Mouse (Mus musculus): ENCODE data around the gene Kcnh4. TPM values are rescaled to one million over a fixed set of nuclear protein-coding genes. Genes with fewer than 3 reads are reported as not detected.

Kcnh4 gene
- total RNA-seq, 2 experiments from 2014 or later = not detected

- no peak for ATAC-seq (replicated peaks; ENCODE audit: low FRiP score, poor library complexity, severe bottlenecking)
Observed at GRCm38 (mm10) chr11:100769980-100770379, 10.2 kb upstream of the Kcnh4 start.

- ATAC-seq (replicated peaks; ENCODE audit: low FRiP score, poor library complexity, severe bottlenecking) = no peak
Observed at GRCm38 (mm10) chr11:100767871-100768270, 8.1 kb upstream of the Kcnh4 start.

GRCm38 (mm10) chr11:100766726-100767125 lies 7.0 kb upstream of the Kcnh4 start:
- ATAC-seq (replicated peaks; ENCODE audit: low FRiP score, poor library complexity, severe bottlenecking) = no peak

- ATAC-seq (replicated peaks; ENCODE audit: low FRiP score, poor library complexity, severe bottlenecking) = no peak
Observed at GRCm38 (mm10) chr11:100762831-100763230, 3.1 kb upstream of the Kcnh4 start, which contains the start of gene Hcrt. Hcrt (minus strand) TSS chr11:100762931.

- ATAC-seq (replicated peaks; ENCODE audit: low FRiP score, poor library complexity, severe bottlenecking) = peak; percentile 78
Observed at GRCm38 (mm10) chr11:100761547-100762045, 1.9 kb upstream of the Kcnh4 start.

GRCm38 (mm10) chr11:100758707-100759610 lies 783 bp downstream of the Kcnh4 start:
- no peak for ATAC-seq (replicated peaks; ENCODE audit: low FRiP score, poor library complexity, severe bottlenecking)

- ATAC-seq (replicated peaks; ENCODE audit: low FRiP score, poor library complexity, severe bottlenecking) = no peak
Observed at GRCm38 (mm10) chr11:100757566-100757965, 2.2 kb downstream of the Kcnh4 start.

GRCm38 (mm10) chr11:100756476-100756875 lies 3.3 kb downstream of the Kcnh4 start:
- no peak for ATAC-seq (replicated peaks; ENCODE audit: low FRiP score, poor library complexity, severe bottlenecking)

- no peak for ATAC-seq (replicated peaks; ENCODE audit: low FRiP score, poor library complexity, severe bottlenecking)
Observed at GRCm38 (mm10) chr11:100754693-100755057, 5.1 kb downstream of the Kcnh4 start.

GRCm38 (mm10) chr11:100754021-100754692 lies 5.6 kb downstream of the Kcnh4 start:
- ATAC-seq (replicated peaks; ENCODE audit: low FRiP score, poor library complexity, severe bottlenecking) = no peak

- no peak for ATAC-seq (replicated peaks; ENCODE audit: low FRiP score, poor library complexity, severe bottlenecking)
Observed at GRCm38 (mm10) chr11:100752294-100752693, 7.4 kb downstream of the Kcnh4 start.

- ATAC-seq (replicated peaks; ENCODE audit: low FRiP score, poor library complexity, severe bottlenecking) = no peak
Observed at GRCm38 (mm10) chr11:100750127-100750526, 9.6 kb downstream of the Kcnh4 start.

- ATAC-seq (replicated peaks; ENCODE audit: low FRiP score, poor library complexity, severe bottlenecking) = no peak
Observed at GRCm38 (mm10) chr11:100749469-100749868, 10.3 kb downstream of the Kcnh4 start.

GRCm38 (mm10) chr11:100748620-100749019 lies 11.1 kb downstream of the Kcnh4 start:
- no peak for ATAC-seq (replicated peaks; ENCODE audit: low FRiP score, poor library complexity, severe bottlenecking)

- ATAC-seq (replicated peaks; ENCODE audit: low FRiP score, poor library complexity, severe bottlenecking) = no peak
Observed at GRCm38 (mm10) chr11:100747114-100747513, 12.6 kb downstream of the Kcnh4 start.

- ATAC-seq (replicated peaks; ENCODE audit: low FRiP score, poor library complexity, severe bottlenecking) = no peak
Observed at GRCm38 (mm10) chr11:100746546-100746945, 13.2 kb downstream of the Kcnh4 start.

- ATAC-seq (replicated peaks; ENCODE audit: low FRiP score, poor library complexity, severe bottlenecking) = peak; percentile 41
Observed at GRCm38 (mm10) chr11:100745085-100745484, 14.7 kb downstream of the Kcnh4 start.

- no peak for ATAC-seq (replicated peaks; ENCODE audit: low FRiP score, poor library complexity, severe bottlenecking)
Observed at GRCm38 (mm10) chr11:100741348-100741747, 18.4 kb downstream of the Kcnh4 start.

GRCm38 (mm10) chr11:100738749-100739148 lies 21.0 kb downstream of the Kcnh4 start:
- no peak for ATAC-seq (replicated peaks; ENCODE audit: low FRiP score, poor library complexity, severe bottlenecking)

- ATAC-seq (replicated peaks; ENCODE audit: low FRiP score, poor library complexity, severe bottlenecking) = peak; percentile 88
Observed at GRCm38 (mm10) chr11:100738066-100738604, 21.6 kb downstream of the Kcnh4 start, which contains the start of gene Rab5c. Rab5c (minus strand) TSS chr11:100738215.
